Mouse (Mus musculus) neural tube, embryonic 12.5 days (tissue): ENCODE data around the gene Nacc1. TPM values are rescaled to one million over a fixed set of nuclear protein-coding genes. Genes with fewer than 3 reads are reported as not detected.
"Not testable (repeated sequence)": the region's sequence is repeated elsewhere in the genome, so short reads cannot be mapped to it uniquely, and the experiment has no call there.

ENCODE experiments used
- ATAC-seq: fragments of 200-750 bp; cut with Nextera tagmentation; 2 replicates; pipeline ENCODE4 v1.8.0; 2017; ENCODE audit warnings: low read depth, mild to moderate bottlenecking, moderate TSS enrichment, moderate library complexity; ENCODE audit not compliant: low FRiP score
- H3K27ac ChIP-seq: fragments of 300-500 bp; sonication (generic); 2 replicates; pipeline ENCODE4 v1.5.1; 2016
- H3K27me3 ChIP-seq: fragments of 300-500 bp; sonication (generic); replicated peaks from 2 replicates; pipeline ENCODE4 v1.6.1; 2016; ENCODE audit warnings: mild to moderate bottlenecking
- H3K36me3 ChIP-seq: fragments of 300-500 bp; sonication (generic); 2 replicates; pipeline ENCODE4 v1.6.1; 2016; ENCODE audit warnings: mild to moderate bottlenecking
- H3K4me1 ChIP-seq: fragments of 300-500 bp; sonication (generic); 2 replicates; pipeline ENCODE4 v1.6.1; 2016
- H3K4me2 ChIP-seq: fragments of 300-500 bp; sonication (generic); replicated peaks from 2 replicates; pipeline ENCODE4 v1.6.1; 2016; ENCODE audit warnings: mild to moderate bottlenecking
- H3K4me3 ChIP-seq: fragments of 300-500 bp; sonication (generic); 2 replicates; pipeline ENCODE4 v1.5.1; 2016
- H3K9ac ChIP-seq: fragments of 300-500 bp; sonication (generic); 2 replicates; pipeline ENCODE4 v1.6.1; 2016; ENCODE audit warnings: mild to moderate bottlenecking
- H3K9me3 ChIP-seq: fragments of 300-500 bp; sonication (generic); 2 replicates; pipeline ENCODE4 v1.6.1; 2016; ENCODE audit warnings: mild to moderate bottlenecking
- WGBS: fragments of 180-500 bp; shearing (Covaris S2); methylation state at CpG from one replicate; pipeline ENCODE4 v1.1.7; 2016; 5-methylcytosine and 5-hydroxymethylcytosine counted together
- polyA plus RNA-seq: library from polyadenylated mRNA; unstranded; fragments of >200 nt; fragmentation: Nextera tagmentation; extraction: Ambion mirVana; gene quantifications from 2 replicates; pipeline ENCODE4 v1.2.1, GENCODE M21; 2016

Nacc1 gene
- polyA plus RNA-seq, 1 experiment from 2014 or later: 19.2 TPM

- Histone ChIP-seq H3K4me2 (no peak overlapping the region), H3K9ac (no peak overlapping the region), H3K27me3 (no peaks in the 10 kb centered on the region), H3K36me3 (peaks cover 62% of the 10 kb centered on the region), H3K27ac (no peak overlapping the region), H3K4me1 (peaks cover 14% of the 10 kb centered on the region), H3K9me3 (no peaks in the 10 kb centered on the region), H3K4me3 (no peak overlapping the region)
- no peak for ATAC-seq
- 86% methylated on average over 4 of the region's 4 CpGs for WGBS
Measured at GRCm38 (mm10) chr8:84693332-84693731, 5.7 kb upstream of the Nacc1 start.

GRCm38 (mm10) chr8:84689091-84689915 lies 1.6 kb upstream of the Nacc1 start:
- Histone ChIP-seq H3K9me3 (no peaks in the 10 kb centered on the region), H3K36me3 (peaks cover 29% of the 10 kb centered on the region), H3K9ac (peak overlapping the region; percentile 57), H3K4me2 (peak overlapping the region; percentile 89), H3K27me3 (no peaks in the 10 kb centered on the region), H3K4me1 (peaks cover 40% of the 10 kb centered on the region), H3K27ac (no peak overlapping the region), H3K4me3 (peak overlapping the region; percentile 60)
- peak; percentile 75 for ATAC-seq
- WGBS: under 1% methylated on average over 47 of the region's 47 CpGs

GRCm38 (mm10) chr8:84687003-84687704 lies 508 bp downstream of the Nacc1 start:
- WGBS: under 1% methylated on average over 59 of the region's 62 CpGs
- Histone ChIP-seq H3K4me1 (peaks cover 46% of the 10 kb centered on the region), H3K4me2 (peak overlapping the region; percentile 89), H3K27ac (peak overlapping the region; percentile 90), H3K36me3 (peaks cover 18% of the 10 kb centered on the region), H3K4me3 (peak overlapping the region; percentile 100), H3K9me3 (no peaks in the 10 kb centered on the region), H3K9ac (peak overlapping the region; percentile 99), H3K27me3 (no peaks in the 10 kb centered on the region)
- ATAC-seq: peak; percentile 49

GRCm38 (mm10) chr8:84686191-84687002 lies 1.3 kb downstream of the Nacc1 start, which contains the start of gene Trmt1:
Gene Trmt1 (plus strand): TSS chr8:84686307.
- Histone ChIP-seq H3K4me1 (peaks cover 46% of the 10 kb centered on the region), H3K4me2 (peak within 1 kb of the TSS; percentile 89)
- 9% methylated on average over 20 of the region's 20 CpGs for WGBS

GRCm38 (mm10) chr8:84684537-84684936 lies 3.1 kb downstream of the Nacc1 start:
- 23% methylated on average over 3 of the region's 3 CpGs for WGBS
- Histone ChIP-seq H3K9me3 (no peaks in the 10 kb centered on the region), H3K4me2 (peak overlapping the region; percentile 89; the same call in 1 of the 2 replicates), H3K4me3 (no peak overlapping the region), H3K9ac (no peak overlapping the region), H3K27ac (no peak overlapping the region), H3K4me1 (peaks cover 38% of the 10 kb centered on the region), H3K27me3 (no peaks in the 10 kb centered on the region), H3K36me3 (peaks cover 10% of the 10 kb centered on the region)
- no peak for ATAC-seq

More at GRCm38 (mm10) chr8:84686191-84687002, 1.3 kb downstream of the Nacc1 start, which contains the start of gene Trmt1:
- Histone ChIP-seq H3K27ac (0 out of 2 replicates have a peak within 1 kb of the TSS, but pooled peaks have one; percentile 90), H3K9me3 (no peaks in the 10 kb centered on the region), H3K36me3 (peaks cover 15% of the 10 kb centered on the region), H3K9ac (peak within 1 kb of the TSS; percentile 99), H3K4me3 (peak within 1 kb of the TSS; percentile 100), H3K27me3 (no peaks in the 10 kb centered on the region)
- 0 out of 2 replicates have a peak, but pooled peaks have one; percentile 9 for ATAC-seq

- Histone ChIP-seq H3K9me3 (no peaks in the 10 kb centered on the region), H3K36me3 (peaks cover 12% of the 10 kb centered on the region), H3K4me1 (peaks cover 29% of the 10 kb centered on the region), H3K27ac (no peak overlapping the region), H3K4me2 (no peak overlapping the region), H3K27me3 (no peaks in the 10 kb centered on the region), H3K9ac (0 out of 2 replicates have a peak overlapping the region, but pooled peaks have one; percentile 8), H3K4me3 (no peak overlapping the region)
- ATAC-seq: no peak
- 93% methylated on average over 2 of the region's 2 CpGs for WGBS
Measured at GRCm38 (mm10) chr8:84682257-84682656, 5.4 kb downstream of the Nacc1 start.

GRCm38 (mm10) chr8:84681476-84681875 lies 6.2 kb downstream of the Nacc1 start:
- Histone ChIP-seq H3K4me1 (peaks cover 25% of the 10 kb centered on the region), H3K4me2 (no peak overlapping the region), H3K9ac (no peak overlapping the region), H3K27ac (no peak overlapping the region), H3K27me3 (no peaks in the 10 kb centered on the region), H3K36me3 (peaks cover 18% of the 10 kb centered on the region), H3K4me3 (no peak overlapping the region), H3K9me3 (no peaks in the 10 kb centered on the region)
- no peak for ATAC-seq
- 91% methylated on average over 2 of the region's 2 CpGs for WGBS

GRCm38 (mm10) chr8:84677305-84677704 lies 10.4 kb downstream of the Nacc1 start:
- H3K4me3 ChIP-seq: no peak overlapping the region
- no peaks in the 10 kb centered on the region for H3K4me1 ChIP-seq
- H3K27me3 ChIP-seq: no peaks in the 10 kb centered on the region
- no peak for ATAC-seq
- H3K27ac ChIP-seq: no peak overlapping the region
- 92% methylated on average over 5 of the region's 5 CpGs for WGBS
- H3K9ac ChIP-seq: no peak overlapping the region
- no peak overlapping the region for H3K4me2 ChIP-seq
- H3K36me3 ChIP-seq: peaks cover 53% of the 10 kb centered on the region
- H3K9me3 ChIP-seq: no peaks in the 10 kb centered on the region

GRCm38 (mm10) chr8:84670295-84671006 lies 17.2 kb downstream of the Nacc1 start:
- H3K4me1 ChIP-seq: peaks cover 12% of the 10 kb centered on the region
- peak; percentile 38; the same call in 1 of the 2 replicates for ATAC-seq
- H3K9me3 ChIP-seq, H3K9ac ChIP-seq, H3K27me3 ChIP-seq, H3K4me2 ChIP-seq, H3K27ac ChIP-seq, H3K4me3 ChIP-seq: not testable (repeated sequence)
- peaks cover 60% of the 10 kb centered on the region for H3K36me3 ChIP-seq
- 94% methylated on average over 5 of the region's 5 CpGs for WGBS

- Histone ChIP-seq H3K9ac (no peak overlapping the region), H3K4me3 (no peak overlapping the region), H3K4me2 (no peak overlapping the region), H3K9me3 (no peaks in the 10 kb centered on the region), H3K4me1 (peaks cover 14% of the 10 kb centered on the region), H3K36me3 (peaks cover 44% of the 10 kb centered on the region), H3K27me3 (no peaks in the 10 kb centered on the region), H3K27ac (no peak overlapping the region)
- 88% methylated on average over 6 of the region's 6 CpGs for WGBS
- no peak for ATAC-seq
Measured at GRCm38 (mm10) chr8:84668731-84669485, 18.8 kb downstream of the Nacc1 start.

GRCm38 (mm10) chr8:84668081-84668480 lies 19.6 kb downstream of the Nacc1 start:
- no peaks in the 10 kb centered on the region for H3K9me3 ChIP-seq
- H3K4me3 ChIP-seq: no peak overlapping the region
- no peak overlapping the region for H3K9ac ChIP-seq
- peaks cover 36% of the 10 kb centered on the region for H3K36me3 ChIP-seq
- H3K27ac ChIP-seq: no peak overlapping the region
- peaks cover 21% of the 10 kb centered on the region for H3K4me1 ChIP-seq
- 86% methylated on average over 1 of the region's 1 CpGs for WGBS
- no peaks in the 10 kb centered on the region for H3K27me3 ChIP-seq
- H3K4me2 ChIP-seq: no peak overlapping the region
- no peak for ATAC-seq
